Mouse (Mus musculus): ENCODE measurements around the gene Cpt1b. TPM values are rescaled to one million over a fixed set of nuclear protein-coding genes. Genes with fewer than 3 reads are reported as not detected.

Gene Cpt1b
- 7.4 and 8.1 TPM in 2 replicates for polyA plus RNA-seq (2015; fragmentation: Nextera tagmentation; extraction: Ambion mirVana)

DNA sequence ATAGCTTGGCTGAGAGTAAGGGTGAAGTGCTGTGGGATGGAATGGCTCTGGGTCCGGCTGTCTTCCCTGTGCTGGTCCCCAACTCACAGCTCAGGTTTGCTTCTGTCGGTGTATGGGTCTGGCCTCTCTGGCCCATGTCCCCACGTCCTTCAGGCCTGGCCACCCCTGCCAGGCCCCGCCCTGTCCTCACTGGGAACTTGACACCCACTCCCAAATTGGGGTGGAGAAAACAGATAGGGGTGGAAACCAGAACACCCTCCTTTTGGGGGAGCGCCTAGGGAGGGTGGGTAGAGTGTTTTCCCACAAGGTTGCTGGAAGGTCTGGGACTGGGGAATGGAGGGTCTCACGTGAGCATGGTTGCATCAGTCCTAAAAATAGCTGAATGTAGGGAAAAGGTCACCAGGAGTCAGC is at the start of gene Cpt1b:
Gene Cpt1b (minus strand): TSS at position 153 of the 411 bp plus-strand sequence.
- H3K36me3 ChIP-seq (ENCODE audit: insufficient read depth, low read length), result peaks cover 14% of the 10 kb centered on the region
- H3K9me3 ChIP-seq (ENCODE audit: low read length), result no peaks in the 10 kb centered on the region
- no peak within 1 kb of the TSS for H3K9ac ChIP-seq (replicated peaks; ENCODE audit: low read length)
- no peak within 1 kb of the TSS for H3K4me3 ChIP-seq (ENCODE audit: low read length)
- no peaks in the 10 kb centered on the region for H3K27me3 ChIP-seq (ENCODE audit: insufficient read depth, low read length)
- no peak within 1 kb of the TSS for H3K27ac ChIP-seq (ENCODE audit: low read length)
- H3K4me1 ChIP-seq (ENCODE audit: insufficient read depth, low read length), result peaks cover 17% of the 10 kb centered on the region
- ATAC-seq (ENCODE audit: low FRiP score, low TSS enrichment), result no peak
- WGBS, result 23% methylated on average over 6 of the region's 6 CpGs
- H3K4me2 ChIP-seq (replicated peaks; ENCODE audit: low read depth, low read length), result peak within 1 kb of the TSS; percentile 42

DNA sequence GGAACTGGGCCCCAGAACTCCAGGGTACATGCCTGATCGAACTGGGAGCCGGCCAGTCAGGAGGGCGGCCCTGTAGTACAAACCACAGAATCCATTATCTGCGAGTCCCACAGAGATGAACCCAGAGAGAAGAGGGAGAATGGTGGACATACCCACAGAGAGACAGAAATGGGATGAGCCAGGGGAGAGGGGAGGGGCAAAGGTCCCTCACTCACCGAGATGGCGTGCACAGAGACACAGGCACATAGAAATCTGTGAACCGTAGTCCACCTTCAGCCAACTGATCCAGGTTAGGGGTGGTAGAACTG is 49.6 kb upstream of the Cpt1b start:
- ATAC-seq (ENCODE audit: low FRiP score, low TSS enrichment), result no peak
- H3K9ac ChIP-seq (replicated peaks; ENCODE audit: low read length), result peak overlapping the region; percentile 80
- no peak overlapping the region for H3K27ac ChIP-seq (ENCODE audit: low read length)
- H3K36me3 ChIP-seq (ENCODE audit: insufficient read depth, low read length), result no peaks in the 10 kb centered on the region
- H3K4me2 ChIP-seq (replicated peaks; ENCODE audit: low read depth, low read length), result peak overlapping the region; percentile 94
- WGBS, result 85% methylated on average over 7 of the region's 7 CpGs
- peaks cover 7% of the 10 kb centered on the region for H3K4me1 ChIP-seq (ENCODE audit: insufficient read depth, low read length)
- H3K9me3 ChIP-seq (ENCODE audit: low read length), result no peaks in the 10 kb centered on the region
- H3K4me3 ChIP-seq (ENCODE audit: low read length), result peak overlapping the region; percentile 69
- no peaks in the 10 kb centered on the region for H3K27me3 ChIP-seq (ENCODE audit: insufficient read depth, low read length)

DNA sequence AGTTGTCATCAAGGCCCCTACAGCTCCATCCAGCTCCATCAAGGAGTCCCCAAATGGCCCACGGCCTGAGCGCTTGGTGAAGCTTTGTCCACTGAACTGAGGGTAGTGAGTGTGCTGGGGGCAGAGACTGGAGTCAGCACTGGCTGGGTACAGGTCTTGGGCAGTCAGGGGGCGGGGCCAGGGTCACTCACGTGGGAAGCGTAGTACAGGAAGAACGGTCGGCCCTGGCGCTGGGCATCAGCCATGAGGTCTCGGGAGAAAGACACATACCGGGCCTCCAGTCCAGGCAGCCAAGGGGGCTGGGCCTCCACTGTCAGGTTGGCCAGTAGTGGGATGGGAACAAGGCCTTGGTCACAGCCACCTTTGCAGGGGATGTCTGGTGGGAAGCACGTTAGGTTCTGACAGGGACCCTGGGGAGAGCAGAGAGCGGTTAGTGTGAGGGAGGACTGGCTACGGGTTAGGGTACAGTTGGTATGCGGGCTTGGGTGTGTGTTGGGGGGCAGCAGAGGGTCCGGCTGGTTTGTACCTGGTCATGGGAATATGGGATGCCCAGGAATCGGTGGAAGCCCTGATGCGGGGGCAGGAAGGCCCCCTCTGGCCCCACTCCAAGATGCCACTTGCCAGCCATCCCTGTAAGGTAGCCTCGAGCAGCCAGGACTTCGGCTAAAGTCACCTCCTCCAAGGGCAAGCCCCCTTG is 49.1 kb upstream of the Cpt1b start:
- H3K4me1 ChIP-seq (ENCODE audit: insufficient read depth, low read length), result peaks cover 7% of the 10 kb centered on the region
- no peak for ATAC-seq (ENCODE audit: low FRiP score, low TSS enrichment)
- no peaks in the 10 kb centered on the region for H3K27me3 ChIP-seq (ENCODE audit: insufficient read depth, low read length)
- H3K9ac ChIP-seq (replicated peaks; ENCODE audit: low read length), result no peak overlapping the region
- H3K4me2 ChIP-seq (replicated peaks; ENCODE audit: low read depth, low read length), result no peak overlapping the region
- WGBS, result 95% methylated on average over 19 of the region's 19 CpGs
- no peaks in the 10 kb centered on the region for H3K36me3 ChIP-seq (ENCODE audit: insufficient read depth, low read length)
- no peak overlapping the region for H3K27ac ChIP-seq (ENCODE audit: low read length)
- no peaks in the 10 kb centered on the region for H3K9me3 ChIP-seq (ENCODE audit: low read length)
- H3K4me3 ChIP-seq (ENCODE audit: low read length), result no peak overlapping the region

GRCm38 (mm10) chr15:89473921-89474320 is 48.3 kb upstream of the Cpt1b start:
- 96% methylated on average over 8 of the region's 8 CpGs for WGBS
- Histone ChIP-seq H3K4me2 (replicated peaks; ENCODE audit: low read depth, low read length) (no peak overlapping the region), H3K27ac (ENCODE audit: low read length) (no peak overlapping the region), H3K9me3 (ENCODE audit: low read length) (no peaks in the 10 kb centered on the region), H3K36me3 (ENCODE audit: insufficient read depth, low read length) (no peaks in the 10 kb centered on the region), H3K9ac (replicated peaks; ENCODE audit: low read length) (no peak overlapping the region), H3K4me3 (ENCODE audit: low read length) (no peak overlapping the region), H3K4me1 (ENCODE audit: insufficient read depth, low read length) (peaks cover 7% of the 10 kb centered on the region), H3K27me3 (ENCODE audit: insufficient read depth, low read length) (no peaks in the 10 kb centered on the region)
- no peak for ATAC-seq (ENCODE audit: low FRiP score, low TSS enrichment)

- no peak overlapping the region for H3K4me2 ChIP-seq (replicated peaks; ENCODE audit: low read depth, low read length)
- no peak for ATAC-seq (ENCODE audit: low FRiP score, low TSS enrichment)
- H3K27me3 ChIP-seq (ENCODE audit: insufficient read depth, low read length), result no peaks in the 10 kb centered on the region
- H3K9me3 ChIP-seq (ENCODE audit: low read length), result no peaks in the 10 kb centered on the region
- no peak overlapping the region for H3K9ac ChIP-seq (replicated peaks; ENCODE audit: low read length)
- no peak overlapping the region for H3K4me3 ChIP-seq (ENCODE audit: low read length)
- H3K36me3 ChIP-seq (ENCODE audit: insufficient read depth, low read length), result no peaks in the 10 kb centered on the region
- WGBS, result 88% methylated on average over 9 of the region's 9 CpGs
- peaks cover 7% of the 10 kb centered on the region for H3K4me1 ChIP-seq (ENCODE audit: insufficient read depth, low read length)
- H3K27ac ChIP-seq (ENCODE audit: low read length), result no peak overlapping the region
These were observed 47.7 kb upstream of the Cpt1b start for GRCm38 (mm10) chr15:89473370-89473769.

DNA sequence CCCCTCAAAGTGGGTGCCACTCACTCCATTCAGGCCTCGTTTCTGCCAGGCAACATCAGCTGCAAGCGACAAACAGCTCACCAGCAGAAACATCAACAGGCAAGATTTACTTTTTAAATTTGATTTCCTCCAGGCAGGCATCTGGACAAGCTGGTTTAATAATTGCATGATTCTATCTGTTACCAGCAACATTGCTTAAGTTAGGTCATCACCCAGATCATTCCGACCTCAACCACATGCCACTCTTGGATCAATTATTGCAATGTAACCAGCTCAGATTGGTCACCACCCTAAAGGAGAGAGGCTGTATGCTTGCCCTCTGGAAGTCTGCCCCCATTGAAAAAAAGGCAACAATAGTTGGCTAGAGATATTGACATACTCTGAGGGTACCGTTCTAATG is 45.8 kb upstream of the Cpt1b start:
- Histone ChIP-seq H3K27me3 (ENCODE audit: insufficient read depth, low read length) (no peaks in the 10 kb centered on the region), H3K4me2 (replicated peaks; ENCODE audit: low read depth, low read length) (no peak overlapping the region), H3K36me3 (ENCODE audit: insufficient read depth, low read length) (no peaks in the 10 kb centered on the region), H3K9me3 (ENCODE audit: low read length) (no peaks in the 10 kb centered on the region), H3K9ac (replicated peaks; ENCODE audit: low read length) (no peak overlapping the region), H3K27ac (ENCODE audit: low read length) (no peak overlapping the region), H3K4me1 (ENCODE audit: insufficient read depth, low read length) (peaks cover 7% of the 10 kb centered on the region), H3K4me3 (ENCODE audit: low read length) (no peak overlapping the region)
- ATAC-seq (ENCODE audit: low FRiP score, low TSS enrichment), result no peak
- WGBS, result 83% methylated on average over 4 of the region's 4 CpGs

- WGBS, result 35% methylated on average over 2 of the region's 2 CpGs
- H3K36me3 ChIP-seq (ENCODE audit: insufficient read depth, low read length), result no peaks in the 10 kb centered on the region
- H3K4me2 ChIP-seq (replicated peaks; ENCODE audit: low read depth, low read length), result no peak overlapping the region
- H3K4me1 ChIP-seq (ENCODE audit: insufficient read depth, low read length), result no peaks in the 10 kb centered on the region
- no peaks in the 10 kb centered on the region for H3K9me3 ChIP-seq (ENCODE audit: low read length)
- ATAC-seq (ENCODE audit: low FRiP score, low TSS enrichment), result no peak
- H3K27me3 ChIP-seq (ENCODE audit: insufficient read depth, low read length), result no peaks in the 10 kb centered on the region
- H3K4me3 ChIP-seq (ENCODE audit: low read length), result no peak overlapping the region
- no peak overlapping the region for H3K9ac ChIP-seq (replicated peaks; ENCODE audit: low read length)
- no peak overlapping the region for H3K27ac ChIP-seq (ENCODE audit: low read length)
These were observed 42.9 kb upstream of the Cpt1b start for GRCm38 (mm10) chr15:89468577-89468976.

GRCm38 (mm10) chr15:89465052-89465451 is 39.4 kb upstream of the Cpt1b start:
- no peaks in the 10 kb centered on the region for H3K36me3 ChIP-seq (ENCODE audit: insufficient read depth, low read length)
- no peak for ATAC-seq (ENCODE audit: low FRiP score, low TSS enrichment)
- no peak overlapping the region for H3K4me2 ChIP-seq (replicated peaks; ENCODE audit: low read depth, low read length)
- no peak overlapping the region for H3K27ac ChIP-seq (ENCODE audit: low read length)
- WGBS, result 9% methylated on average over 1 of the region's 1 CpGs
- H3K27me3 ChIP-seq (ENCODE audit: insufficient read depth, low read length), result no peaks in the 10 kb centered on the region
- H3K4me3 ChIP-seq (ENCODE audit: low read length), result no peak overlapping the region
- no peak overlapping the region for H3K9ac ChIP-seq (replicated peaks; ENCODE audit: low read length)
- no peaks in the 10 kb centered on the region for H3K9me3 ChIP-seq (ENCODE audit: low read length)
- H3K4me1 ChIP-seq (ENCODE audit: insufficient read depth, low read length), result no peaks in the 10 kb centered on the region

- no peak for ATAC-seq (ENCODE audit: low FRiP score, low TSS enrichment)
- Histone ChIP-seq H3K27ac (ENCODE audit: low read length) (no peak overlapping the region), H3K9me3 (ENCODE audit: low read length) (no peaks in the 10 kb centered on the region), H3K9ac (replicated peaks; ENCODE audit: low read length) (no peak overlapping the region), H3K27me3 (ENCODE audit: insufficient read depth, low read length) (no peaks in the 10 kb centered on the region), H3K4me2 (replicated peaks; ENCODE audit: low read depth, low read length) (no peak overlapping the region), H3K36me3 (ENCODE audit: insufficient read depth, low read length) (no peaks in the 10 kb centered on the region), H3K4me3 (ENCODE audit: low read length) (no peak overlapping the region), H3K4me1 (ENCODE audit: insufficient read depth, low read length) (no peaks in the 10 kb centered on the region)
- WGBS, result 57% methylated on average over 5 of the region's 5 CpGs
These were observed 37.9 kb upstream of the Cpt1b start for GRCm38 (mm10) chr15:89463334-89464235.

DNA sequence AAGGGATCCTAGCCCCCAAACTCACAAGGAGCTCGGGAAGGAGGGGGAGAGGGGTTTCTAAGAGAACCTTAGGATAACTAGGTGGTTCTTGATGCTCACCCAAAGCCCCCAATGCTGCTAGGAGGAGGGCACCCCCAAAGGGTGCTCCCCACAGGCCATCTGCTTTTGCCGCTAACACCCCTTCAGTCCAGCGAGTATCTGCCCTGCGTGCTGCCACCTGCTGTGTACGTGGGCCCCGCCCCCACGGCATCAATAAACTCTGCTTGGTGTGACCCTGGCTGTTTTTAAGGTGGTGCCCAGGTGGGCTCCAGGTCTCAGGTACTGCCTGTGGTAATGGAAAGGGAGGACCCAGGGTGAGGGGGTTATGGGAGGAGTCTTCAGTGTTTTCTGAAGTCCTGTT is 36.5 kb upstream of the Cpt1b start:
- no peak for ATAC-seq (ENCODE audit: low FRiP score, low TSS enrichment)
- Histone ChIP-seq H3K27me3 (ENCODE audit: insufficient read depth, low read length) (no peaks in the 10 kb centered on the region), H3K4me3 (ENCODE audit: low read length) (no peak overlapping the region), H3K4me1 (ENCODE audit: insufficient read depth, low read length) (no peaks in the 10 kb centered on the region), H3K4me2 (replicated peaks; ENCODE audit: low read depth, low read length) (no peak overlapping the region), H3K9ac (replicated peaks; ENCODE audit: low read length) (no peak overlapping the region), H3K36me3 (ENCODE audit: insufficient read depth, low read length) (no peaks in the 10 kb centered on the region), H3K27ac (ENCODE audit: low read length) (no peak overlapping the region), H3K9me3 (ENCODE audit: low read length) (no peaks in the 10 kb centered on the region)
- WGBS, result 74% methylated on average over 7 of the region's 7 CpGs
